Mouse (Mus musculus) CH12.LX (cell line): ENCODE data around the gene Fahd2a.

ENCODE experiments used
- CTCF ChIP-seq, 2 experiments: IDR thresholded peaks in 1 of 2; conservative IDR thresholded peaks in 1 of 2; 2 replicates each; pipeline ENCODE4 v1.5.1; 2011 to 2012; ENCODE audit warnings: low read depth in 2 of 2, low read length in 2 of 2, improper control_type of control experiment in 1 of 2, inconsistent platforms in 1 of 2, mild to moderate bottlenecking in 1 of 2, moderate library complexity in 1 of 2
- EP300 ChIP-seq: IDR thresholded peaks from 2 replicates; pipeline ENCODE4 v1.6.1; 2011; ENCODE audit warnings: low read length, improper control_type of control experiment
- KAT2A ChIP-seq: IDR thresholded peaks from 2 replicates; pipeline ENCODE4 v1.6.1; 2012; ENCODE audit warnings: low read length, improper control_type of control experiment, inconsistent platforms; ENCODE audit not compliant: insufficient replicate concordance

- TF ChIP-seq CTCF (conservative IDR thresholded peaks at IDR 0.05 in 1 of 2, IDR thresholded peaks at IDR 0.05 in 1 of 2; ENCODE audit: low read depth in 2 of 2, low read length in 2 of 2) (no peak), KAT2A (no peak), EP300 (no peak)
Observed at GRCm38 (mm10) chr2:127394606-127395161, 49.7 kb downstream of the Fahd2a start.
